Mouse (Mus musculus) macrophage (primary cell): ENCODE data around the gene Smo. TPM values are rescaled to one million over a fixed set of nuclear protein-coding genes. Genes with fewer than 3 reads are reported as not detected.

Source experiments
- H3K27ac ChIP-seq: fragments of 350-480 bp; formaldehyde crosslinking; 2 replicates; pipeline ENCODE4 v1.9.0; 2021
- H3K36me3 ChIP-seq: fragments of 350-480 bp; formaldehyde crosslinking; 2 replicates; pipeline ENCODE4 v1.9.0; 2021; ENCODE audit errors: inconsistent target
- H3K4me3 ChIP-seq: fragments of 350-480 bp; formaldehyde crosslinking; 2 replicates; pipeline ENCODE4 v1.9.0; 2021; ENCODE audit errors: inconsistent target
- H3K79me2 ChIP-seq: fragments of 350-480 bp; formaldehyde crosslinking; 2 replicates; pipeline ENCODE4 v1.9.0; 2021; ENCODE audit errors: inconsistent target
- WGBS: methylation state at CpG from one replicate; pipeline ENCODE4 v1.1.7; 2026; ENCODE audit warnings: inconsistent platforms; ENCODE audit not compliant: missing documents; 5-methylcytosine and 5-hydroxymethylcytosine counted together
- polyA plus RNA-seq: library from polyadenylated mRNA; stranded (reverse); fragments of 250-400 nt; gene quantifications from 3 replicates; pipeline ENCODE4 v1.2.4, GENCODE M21; 2018; ENCODE audit warnings: inconsistent platforms

Gene Smo
- polyA plus RNA-seq, 1 experiment from 2014 or later = 2.7 TPM

GRCm38 (mm10) chr6:29776542-29777237 lies 41.4 kb downstream of the Smo start:
- Histone ChIP-seq H3K79me2 (peaks cover 92% of the 10 kb centered on the region), H3K27ac (no peak overlapping the region), H3K4me3 (no peak overlapping the region), H3K36me3 (no peaks in the 10 kb centered on the region)
- WGBS = 66% methylated on average over 4 of the region's 4 CpGs

DNA sequence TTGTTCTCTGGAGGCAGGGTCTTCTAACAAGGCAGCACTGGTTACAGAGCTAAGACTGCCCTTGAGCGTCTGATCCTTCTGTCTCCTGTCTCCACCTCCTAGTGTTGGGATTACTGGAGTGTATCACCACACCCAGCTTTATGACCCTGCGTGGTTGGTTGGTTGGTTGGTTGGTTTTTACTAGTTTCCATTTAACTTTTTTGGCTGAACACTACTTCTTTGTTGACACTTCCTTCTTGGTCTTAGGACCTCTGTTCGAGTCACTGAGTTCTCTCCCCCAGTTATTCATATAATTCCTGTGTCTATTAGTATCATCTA lies 41.9 kb downstream of the Smo start:
- H3K36me3 ChIP-seq = no peaks in the 10 kb centered on the region
- H3K27ac ChIP-seq = no peak overlapping the region
- peaks cover 91% of the 10 kb centered on the region for H3K79me2 ChIP-seq
- H3K4me3 ChIP-seq = no peak overlapping the region
- WGBS = 96% methylated on average over 3 of the region's 3 CpGs

GRCm38 (mm10) chr6:29780082-29780481 lies 44.8 kb downstream of the Smo start:
- Histone ChIP-seq H3K36me3 (no peaks in the 10 kb centered on the region), H3K4me3 (no peak overlapping the region), H3K79me2 (peaks cover 92% of the 10 kb centered on the region), H3K27ac (no peak overlapping the region)

GRCm38 (mm10) chr6:29780571-29780970 lies 45.3 kb downstream of the Smo start:
- Histone ChIP-seq H3K27ac (no peak overlapping the region), H3K79me2 (peaks cover 90% of the 10 kb centered on the region), H3K4me3 (no peak overlapping the region), H3K36me3 (no peaks in the 10 kb centered on the region)
- 95% methylated on average over 2 of the region's 2 CpGs for WGBS

DNA sequence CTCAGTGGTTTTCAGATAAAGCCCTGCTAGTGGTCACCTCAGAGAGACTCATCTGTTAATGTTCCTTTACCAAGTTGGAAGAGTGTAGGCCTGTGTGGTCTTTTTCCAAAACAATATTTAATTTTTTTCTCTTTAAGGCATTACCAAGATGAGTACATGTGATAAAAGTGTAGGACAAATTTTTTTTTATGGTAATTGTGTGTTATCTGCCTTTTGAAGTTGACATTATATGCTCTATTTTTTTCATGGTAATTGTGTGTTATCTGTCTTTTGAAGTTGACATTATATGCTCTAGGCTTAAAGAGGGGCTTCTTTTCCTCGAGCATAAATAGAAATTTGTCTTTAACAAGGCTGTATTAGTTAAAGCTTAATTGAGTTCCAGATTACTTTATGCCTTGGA lies 46.9 kb downstream of the Smo start:
- WGBS = 100% methylated on average over 1 of the region's 1 CpGs

GRCm38 (mm10) chr6:29783960-29784359 lies 48.7 kb downstream of the Smo start:
- 96% methylated on average over 6 of the region's 6 CpGs for WGBS
- H3K36me3 ChIP-seq = no peaks in the 10 kb centered on the region
- peaks cover 92% of the 10 kb centered on the region for H3K79me2 ChIP-seq
- H3K27ac ChIP-seq = no peak overlapping the region
- no peak overlapping the region for H3K4me3 ChIP-seq

More for the DNA sequence above, 46.9 kb downstream of the Smo start:
- H3K27ac ChIP-seq = no peak overlapping the region
- H3K36me3 ChIP-seq = no peaks in the 10 kb centered on the region
- peaks cover 89% of the 10 kb centered on the region for H3K79me2 ChIP-seq
- H3K4me3 ChIP-seq = no peak overlapping the region

DNA sequence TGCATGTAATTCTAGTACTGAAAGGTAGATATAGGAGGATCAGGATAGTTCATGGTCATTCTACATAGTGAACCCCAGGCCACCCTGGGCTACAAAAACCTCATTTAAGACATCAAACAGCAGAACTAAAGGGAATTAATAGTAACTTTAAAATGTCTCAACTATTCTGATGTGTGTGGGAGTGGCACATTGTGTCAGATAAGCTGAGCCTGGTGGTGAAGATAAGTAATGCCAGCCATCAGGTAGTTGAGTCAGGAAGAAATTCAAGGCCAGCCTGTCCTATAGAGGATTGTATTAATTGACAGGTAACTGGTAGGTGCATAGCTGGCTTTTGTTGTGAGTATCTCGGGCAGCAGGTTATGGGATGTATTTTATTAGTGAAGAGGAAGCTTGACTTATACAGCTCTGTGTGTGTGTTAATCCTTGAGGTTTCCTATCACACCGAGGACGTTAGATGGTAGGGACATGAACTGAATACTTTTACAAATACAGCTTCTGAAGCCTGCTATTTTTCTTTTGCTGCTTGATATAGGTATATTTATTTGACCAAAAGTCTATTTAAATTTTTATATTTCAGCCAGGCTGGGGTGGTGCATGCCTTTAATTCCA lies 49.2 kb downstream of the Smo start:
- peaks cover 92% of the 10 kb centered on the region for H3K79me2 ChIP-seq
- no peak overlapping the region for H3K4me3 ChIP-seq
- H3K27ac ChIP-seq = no peak overlapping the region
- no peaks in the 10 kb centered on the region for H3K36me3 ChIP-seq
- WGBS = 89% methylated on average over 3 of the region's 3 CpGs

- WGBS = 26% methylated on average over 5 of the region's 5 CpGs
- H3K36me3 ChIP-seq = no peaks in the 10 kb centered on the region
- no peak overlapping the region for H3K4me3 ChIP-seq
- peaks cover 92% of the 10 kb centered on the region for H3K79me2 ChIP-seq
- peak overlapping the region; percentile 28; the same call in 1 of the 2 replicates for H3K27ac ChIP-seq
These were observed 50.5 kb downstream of the Smo start for GRCm38 (mm10) chr6:29785759-29786158.

DNA sequence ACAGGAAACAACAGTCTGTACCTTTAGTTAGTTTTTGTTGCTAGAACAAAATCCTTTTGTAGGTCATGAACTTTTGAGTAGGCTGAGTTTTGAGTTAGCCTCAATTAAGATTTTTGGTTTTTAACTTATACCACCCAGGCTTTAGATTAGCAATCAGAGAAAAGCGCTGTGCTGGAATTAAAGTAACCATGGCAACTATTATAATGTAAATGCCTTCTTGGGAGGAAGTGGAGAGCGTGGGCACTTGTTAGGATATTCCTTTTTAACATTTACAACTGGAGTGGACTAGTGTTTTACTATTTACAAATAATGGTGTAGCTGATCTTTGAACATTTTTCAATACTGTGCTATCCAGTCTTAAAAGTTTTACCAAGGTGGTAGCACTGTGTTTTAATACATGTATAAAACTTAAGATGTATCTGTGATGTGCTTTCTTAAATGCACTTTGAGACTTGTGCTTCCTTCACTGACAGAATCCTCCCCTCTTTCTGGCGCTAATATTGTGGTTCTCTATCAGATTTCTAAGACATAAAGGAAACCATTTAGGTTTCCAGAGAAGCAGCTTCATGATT lies 53.6 kb downstream of the Smo start:
- WGBS = 98% methylated on average over 3 of the region's 3 CpGs

GRCm38 (mm10) chr6:29790014-29790698 lies 54.9 kb downstream of the Smo start:
- H3K79me2 ChIP-seq = peaks cover 82% of the 10 kb centered on the region
- H3K27ac ChIP-seq = no peak overlapping the region
- H3K36me3 ChIP-seq = no peaks in the 10 kb centered on the region
- WGBS = 96% methylated on average over 3 of the region's 3 CpGs
- H3K4me3 ChIP-seq = no peak overlapping the region

More for the DNA sequence above, 53.6 kb downstream of the Smo start:
- H3K36me3 ChIP-seq = no peaks in the 10 kb centered on the region
- peaks cover 93% of the 10 kb centered on the region for H3K79me2 ChIP-seq
- H3K4me3 ChIP-seq = no peak overlapping the region
- no peak overlapping the region for H3K27ac ChIP-seq

GRCm38 (mm10) chr6:29793520-29793919 lies 58.2 kb downstream of the Smo start:
- Histone ChIP-seq H3K36me3 (no peaks in the 10 kb centered on the region), H3K79me2 (peaks cover 80% of the 10 kb centered on the region), H3K4me3 (no peak overlapping the region), H3K27ac (no peak overlapping the region)
- 80% methylated on average over 1 of the region's 1 CpGs for WGBS

GRCm38 (mm10) chr6:29794582-29794981 lies 59.3 kb downstream of the Smo start:
- Histone ChIP-seq H3K4me3 (no peak overlapping the region), H3K27ac (peak overlapping the region; percentile 68), H3K36me3 (no peaks in the 10 kb centered on the region), H3K79me2 (peaks cover 73% of the 10 kb centered on the region)
- 8% methylated on average over 6 of the region's 6 CpGs for WGBS

DNA sequence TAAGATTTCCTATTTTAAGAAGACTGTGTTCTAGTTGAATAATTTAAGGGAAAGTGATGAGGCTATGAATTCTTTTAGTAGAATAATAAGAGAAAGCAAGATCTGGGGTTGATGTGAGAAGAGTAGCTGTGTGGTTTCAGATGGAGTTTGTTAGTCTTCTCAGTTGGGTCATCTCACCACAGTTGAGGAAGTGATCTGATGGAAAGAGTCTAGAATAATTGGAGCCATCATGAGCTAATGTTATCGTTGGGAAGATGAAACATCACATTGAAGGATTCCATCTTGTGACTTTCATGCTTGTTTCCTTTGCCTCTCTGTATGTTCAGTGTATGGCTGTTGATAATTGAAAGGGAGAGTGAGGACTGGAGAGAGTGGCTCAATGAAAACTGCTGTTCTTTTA lies 67.7 kb downstream of the Smo start:
- Histone ChIP-seq H3K36me3 (no peaks in the 10 kb centered on the region), H3K4me3 (no peak overlapping the region), H3K27ac (no peak overlapping the region), H3K79me2 (peaks cover 31% of the 10 kb centered on the region; the same call in 1 of the 2 replicates)
- WGBS = 30% methylated on average over 1 of the region's 1 CpGs

DNA sequence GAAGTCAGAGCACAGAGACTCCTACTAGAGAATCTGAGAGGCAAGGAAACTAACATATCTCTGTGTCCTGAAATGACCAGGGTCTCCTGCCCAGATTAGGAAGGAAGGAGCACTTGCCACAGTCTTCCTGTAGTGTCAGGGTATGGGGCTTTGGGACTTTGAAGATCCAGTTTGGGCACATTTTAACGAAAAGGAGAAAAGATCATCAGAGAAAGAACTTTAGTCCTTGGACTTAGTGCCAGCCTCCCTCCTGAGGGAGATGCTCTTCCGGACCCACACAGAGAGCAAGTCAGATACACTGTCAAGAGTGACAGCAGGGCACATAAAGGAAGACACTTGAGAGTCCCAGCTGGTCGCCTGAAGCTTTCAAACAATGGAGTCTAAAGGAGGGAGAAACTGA lies 68.7 kb downstream of the Smo start:
- Histone ChIP-seq H3K27ac (no peak overlapping the region), H3K4me3 (no peak overlapping the region), H3K36me3 (no peaks in the 10 kb centered on the region), H3K79me2 (peaks cover 29% of the 10 kb centered on the region; the same call in 1 of the 2 replicates)
- 76% methylated on average over 3 of the region's 3 CpGs for WGBS

DNA sequence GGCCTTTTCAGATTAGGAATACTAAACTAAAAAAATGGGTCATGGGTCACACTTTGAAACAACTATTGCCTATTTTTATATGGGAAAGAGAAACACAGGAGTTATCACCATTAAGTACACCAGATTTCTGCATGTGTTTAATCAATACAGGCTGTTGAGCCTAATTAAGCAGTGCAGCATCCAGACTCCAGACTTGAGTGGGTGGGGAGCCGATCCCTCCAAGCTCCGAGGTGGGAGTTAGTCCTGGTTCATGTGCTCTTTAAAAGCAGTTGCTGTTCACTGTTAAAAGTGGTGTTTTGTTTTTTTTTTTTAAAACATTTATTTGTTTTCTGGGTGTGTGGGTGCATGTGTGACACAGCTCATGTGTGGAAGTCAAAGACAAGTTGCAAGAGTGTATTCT lies 70.1 kb downstream of the Smo start:
- WGBS = 94% methylated on average over 2 of the region's 2 CpGs
- peaks cover 19% of the 10 kb centered on the region; the same call in 1 of the 2 replicates for H3K79me2 ChIP-seq

More for the DNA sequence above, 70.1 kb downstream of the Smo start:
- Histone ChIP-seq H3K4me3 (no peak overlapping the region), H3K27ac (no peak overlapping the region), H3K36me3 (no peaks in the 10 kb centered on the region)
